Mouse (Mus musculus): ENCODE measurements around the gene Trim31. TPM values are rescaled to one million over a fixed set of nuclear protein-coding genes. Genes with fewer than 3 reads are reported as not detected.

Gene Trim31
- polyA plus RNA-seq, 1 experiment from 2014 or later: not detected

DNA sequence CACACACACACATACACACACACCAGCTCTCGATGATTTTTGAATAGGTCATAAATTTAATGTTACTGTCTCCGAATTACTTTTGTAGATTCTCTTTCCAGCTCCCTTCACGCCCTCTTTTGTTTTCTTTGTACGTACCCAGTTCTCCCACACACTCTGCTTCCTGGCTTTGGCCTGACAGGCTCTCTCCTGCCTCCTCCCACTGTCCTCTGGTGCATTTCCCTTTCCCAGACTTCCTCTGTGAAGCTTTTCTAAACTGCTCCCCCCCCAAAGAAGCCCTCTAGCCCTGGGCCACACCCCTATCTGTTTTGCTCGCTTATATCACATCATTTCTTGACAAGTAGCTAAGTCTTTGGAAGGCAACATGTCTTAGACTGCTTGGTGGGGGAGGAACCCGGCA lies 32.3 kb downstream of the Trim31 start:
- H3K9me3 ChIP-seq (replicated peaks; ENCODE audit: control insufficient read depth, low read length): no peaks in the 10 kb centered on the region
- H3K4me3 ChIP-seq (ENCODE audit: low read depth, low read length): no peak overlapping the region
- DNase-seq (ENCODE audit: low spot score) (no peak), ATAC-seq (no peak)
- H3K4me2 ChIP-seq (ENCODE audit: low read length): no peak overlapping the region
- no peaks in the 10 kb centered on the region for H3K4me1 ChIP-seq (ENCODE audit: control insufficient read depth, insufficient read depth, low read length)
- H3K27me3 ChIP-seq (replicated peaks; ENCODE audit: control insufficient read depth, insufficient read depth, low read length): no peaks in the 10 kb centered on the region
- no peak overlapping the region for H3K9ac ChIP-seq (ENCODE audit: low read length)
- H3K27ac ChIP-seq (ENCODE audit: low read depth, low read length): no peak overlapping the region
- H3K36me3 ChIP-seq (ENCODE audit: control insufficient read depth, insufficient read depth, low read length): no peaks in the 10 kb centered on the region
- 83% methylated on average over 6 of the region's 6 CpGs for WGBS

DNA sequence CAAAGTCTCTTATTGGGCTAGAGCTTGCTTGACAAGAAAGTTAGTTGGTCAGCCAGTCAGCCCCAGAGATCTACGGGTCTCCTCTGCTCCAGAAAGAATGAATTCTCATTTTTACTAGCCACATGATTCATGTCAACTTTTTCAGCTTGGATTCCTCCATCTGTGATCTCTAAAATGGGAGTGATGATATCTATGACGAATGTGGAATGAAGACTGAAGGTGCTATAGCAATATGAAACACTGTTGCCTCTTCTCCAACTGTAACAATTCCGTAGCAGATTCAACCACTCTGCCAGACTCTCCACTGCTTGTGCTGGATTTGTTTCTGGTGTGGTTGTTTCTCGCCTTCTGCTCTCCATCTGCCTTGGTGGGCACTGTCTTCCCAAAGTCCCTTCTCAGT lies 33.2 kb downstream of the Trim31 start:
- Histone ChIP-seq H3K4me1 (ENCODE audit: control insufficient read depth, insufficient read depth, low read length) (no peaks in the 10 kb centered on the region), H3K27me3 (replicated peaks; ENCODE audit: control insufficient read depth, insufficient read depth, low read length) (no peaks in the 10 kb centered on the region), H3K9me3 (replicated peaks; ENCODE audit: control insufficient read depth, low read length) (no peaks in the 10 kb centered on the region), H3K4me2 (ENCODE audit: low read length) (no peak overlapping the region), H3K36me3 (ENCODE audit: control insufficient read depth, insufficient read depth, low read length) (no peaks in the 10 kb centered on the region), H3K4me3 (ENCODE audit: low read depth, low read length) (no peak overlapping the region), H3K27ac (ENCODE audit: low read depth, low read length) (no peak overlapping the region), H3K9ac (ENCODE audit: low read length) (no peak overlapping the region)
- 88% methylated on average over 4 of the region's 4 CpGs for WGBS
- ATAC-seq: no peak
- no peak for DNase-seq (ENCODE audit: low spot score)

DNA sequence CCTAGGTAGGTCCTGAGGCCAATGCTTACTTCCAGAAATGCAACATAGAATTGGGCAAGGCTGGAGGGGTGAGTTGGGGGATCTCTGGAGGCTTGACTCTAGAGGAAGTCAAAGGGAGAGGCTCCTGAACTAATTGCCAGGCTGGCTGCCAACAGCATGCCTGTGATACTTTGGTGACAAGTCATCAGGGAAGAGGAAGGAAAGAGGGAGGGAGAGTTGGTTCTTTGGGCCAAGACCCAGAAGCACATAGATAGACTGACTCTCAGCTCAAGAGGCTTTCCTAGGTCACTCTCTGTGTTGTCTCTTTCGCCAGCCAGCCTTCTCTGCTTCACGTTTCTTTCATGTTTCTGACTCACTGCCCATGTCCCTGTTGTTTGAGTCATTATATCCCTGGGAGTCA lies 33.9 kb downstream of the Trim31 start:
- H3K4me1 ChIP-seq (ENCODE audit: control insufficient read depth, insufficient read depth, low read length): no peaks in the 10 kb centered on the region
- ATAC-seq (no peak), DNase-seq (ENCODE audit: low spot score) (no peak)
- H3K4me2 ChIP-seq (ENCODE audit: low read length): no peak overlapping the region
- no peaks in the 10 kb centered on the region for H3K36me3 ChIP-seq (ENCODE audit: control insufficient read depth, insufficient read depth, low read length)
- no peak overlapping the region for H3K27ac ChIP-seq (ENCODE audit: low read depth, low read length)
- no peak overlapping the region for H3K4me3 ChIP-seq (ENCODE audit: low read depth, low read length)
- no peaks in the 10 kb centered on the region for H3K9me3 ChIP-seq (replicated peaks; ENCODE audit: control insufficient read depth, low read length)
- WGBS: 65% methylated on average over 2 of the region's 2 CpGs
- no peaks in the 10 kb centered on the region for H3K27me3 ChIP-seq (replicated peaks; ENCODE audit: control insufficient read depth, insufficient read depth, low read length)
- H3K9ac ChIP-seq (ENCODE audit: low read length): no peak overlapping the region

DNA sequence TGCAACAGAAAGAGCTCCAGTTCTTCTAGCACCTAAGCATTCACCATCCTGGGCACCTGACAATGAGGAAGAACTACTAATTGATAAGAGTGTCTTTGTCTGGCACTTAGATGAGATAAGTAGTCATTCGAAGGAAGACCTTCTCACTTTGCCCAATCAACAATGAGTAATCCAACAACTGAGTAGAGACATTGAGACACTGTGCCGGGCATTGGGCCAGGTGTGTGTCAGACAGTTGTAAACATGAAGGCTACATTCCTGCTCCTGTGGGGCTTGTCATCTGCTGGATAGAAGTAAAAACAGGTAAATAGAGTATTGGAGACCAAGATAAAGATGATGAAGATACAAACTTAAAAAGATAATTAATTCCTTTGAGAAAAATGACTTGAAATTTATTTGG lies 40.1 kb downstream of the Trim31 start:
- Histone ChIP-seq H3K36me3 (ENCODE audit: control insufficient read depth, insufficient read depth, low read length) (no peaks in the 10 kb centered on the region), H3K4me2 (ENCODE audit: low read length) (no peak overlapping the region), H3K27ac (ENCODE audit: low read depth, low read length) (no peak overlapping the region), H3K9me3 (replicated peaks; ENCODE audit: control insufficient read depth, low read length) (no peaks in the 10 kb centered on the region), H3K9ac (ENCODE audit: low read length) (no peak overlapping the region), H3K27me3 (replicated peaks; ENCODE audit: control insufficient read depth, insufficient read depth, low read length) (peaks cover 8% of the 10 kb centered on the region), H3K4me3 (ENCODE audit: low read depth, low read length) (no peak overlapping the region), H3K4me1 (ENCODE audit: control insufficient read depth, insufficient read depth, low read length) (no peaks in the 10 kb centered on the region)
- no peak for ATAC-seq
- WGBS: 85% methylated on average over 2 of the region's 2 CpGs
- no peak for DNase-seq (ENCODE audit: low spot score)

DNA sequence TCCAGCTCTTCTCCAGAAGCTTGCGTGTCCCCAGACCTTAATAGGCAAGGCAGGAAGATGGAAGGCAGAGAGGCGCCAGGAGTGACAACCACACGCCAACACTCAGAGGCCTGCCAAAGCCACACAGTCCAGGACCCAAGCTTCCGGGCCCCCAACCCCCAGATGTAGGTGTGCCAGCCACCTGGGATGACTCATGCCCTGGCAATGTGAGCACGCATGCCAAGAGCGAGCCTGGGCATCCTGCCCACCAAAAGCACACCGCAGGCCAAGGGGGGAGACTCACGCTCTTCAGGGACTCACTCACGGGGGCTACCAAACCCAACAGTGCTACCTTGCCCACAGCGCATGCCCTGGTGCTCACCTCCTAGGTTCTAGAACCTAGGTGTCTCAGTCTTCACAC lies 44.5 kb downstream of the Trim31 start:
- ATAC-seq: peak; percentile 24; the same call in 1 of the 2 replicates
- no peak overlapping the region for H3K9ac ChIP-seq (ENCODE audit: low read length)
- H3K4me1 ChIP-seq (ENCODE audit: control insufficient read depth, insufficient read depth, low read length): peaks cover 5% of the 10 kb centered on the region; the same call in 1 of the 2 replicates
- 48% methylated on average over 10 of the region's 10 CpGs for WGBS
- H3K4me2 ChIP-seq (ENCODE audit: low read length): peak overlapping the region; percentile 56
- H3K36me3 ChIP-seq (ENCODE audit: control insufficient read depth, insufficient read depth, low read length): no peaks in the 10 kb centered on the region
- H3K27me3 ChIP-seq (replicated peaks; ENCODE audit: control insufficient read depth, insufficient read depth, low read length): peaks cover 25% of the 10 kb centered on the region
- peak; percentile 31 for DNase-seq (ENCODE audit: low spot score)
- no peaks in the 10 kb centered on the region for H3K9me3 ChIP-seq (replicated peaks; ENCODE audit: control insufficient read depth, low read length)
- peak overlapping the region; percentile 31; the same call in 1 of the 2 replicates for H3K4me3 ChIP-seq (ENCODE audit: low read depth, low read length)
- H3K27ac ChIP-seq (ENCODE audit: low read depth, low read length): no peak overlapping the region

DNA sequence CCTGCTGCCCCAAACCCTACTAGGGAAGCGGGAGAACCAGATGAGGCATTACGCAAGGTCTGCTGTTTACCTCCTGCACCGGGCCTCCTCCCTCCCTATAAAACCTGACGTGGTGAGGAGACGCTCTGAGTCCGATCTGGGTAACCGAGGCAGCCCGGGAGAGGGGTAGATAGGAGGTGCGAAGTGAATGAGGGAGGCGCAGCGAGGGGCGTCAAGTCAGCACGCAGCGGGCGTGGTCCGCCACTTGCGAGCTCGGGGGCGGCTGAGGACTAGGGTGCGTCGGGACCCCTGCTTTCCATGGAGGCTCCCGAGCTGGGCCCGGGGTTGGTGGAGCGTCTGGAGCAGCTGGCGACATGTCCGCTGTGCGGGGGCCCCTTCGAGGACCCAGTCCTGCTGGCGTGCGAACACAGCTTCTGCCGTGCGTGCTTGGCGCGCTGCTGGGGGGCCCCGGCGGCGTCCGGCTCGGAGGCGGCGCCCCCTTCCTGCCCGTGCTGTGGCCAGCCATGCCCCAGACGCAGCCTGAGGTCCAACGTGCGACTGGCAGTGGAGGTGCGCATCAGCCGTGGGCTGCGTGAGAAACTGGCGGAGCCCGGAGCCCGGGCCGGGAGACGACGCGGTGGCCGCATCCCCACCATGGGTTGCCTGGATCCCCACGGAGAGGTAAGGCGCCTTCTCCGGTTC lies 45.0 kb downstream of the Trim31 start, which contains the start of gene Rnf39:
TSS of gene Rnf39 (plus strand) at position 128 of the 681 bp plus-strand sequence.
- 3% methylated on average over 45 of the region's 59 CpGs for WGBS
- H3K9me3 ChIP-seq (replicated peaks; ENCODE audit: control insufficient read depth, low read length): no peaks in the 10 kb centered on the region
- H3K4me2 ChIP-seq (ENCODE audit: low read length): peak within 1 kb of the TSS; percentile 56
- DNase-seq (ENCODE audit: low spot score): peak; percentile 14
- peaks cover 25% of the 10 kb centered on the region for H3K27me3 ChIP-seq (replicated peaks; ENCODE audit: control insufficient read depth, insufficient read depth, low read length)
- H3K9ac ChIP-seq (ENCODE audit: low read length): peak within 1 kb of the TSS; percentile 43
- peaks cover 5% of the 10 kb centered on the region for H3K4me1 ChIP-seq (ENCODE audit: control insufficient read depth, insufficient read depth, low read length)
- ATAC-seq: no peak
- no peak within 1 kb of the TSS for H3K27ac ChIP-seq (ENCODE audit: low read depth, low read length)
- no peaks in the 10 kb centered on the region for H3K36me3 ChIP-seq (ENCODE audit: control insufficient read depth, insufficient read depth, low read length)
- peak within 1 kb of the TSS; percentile 31 for H3K4me3 ChIP-seq (ENCODE audit: low read depth, low read length)

DNA sequence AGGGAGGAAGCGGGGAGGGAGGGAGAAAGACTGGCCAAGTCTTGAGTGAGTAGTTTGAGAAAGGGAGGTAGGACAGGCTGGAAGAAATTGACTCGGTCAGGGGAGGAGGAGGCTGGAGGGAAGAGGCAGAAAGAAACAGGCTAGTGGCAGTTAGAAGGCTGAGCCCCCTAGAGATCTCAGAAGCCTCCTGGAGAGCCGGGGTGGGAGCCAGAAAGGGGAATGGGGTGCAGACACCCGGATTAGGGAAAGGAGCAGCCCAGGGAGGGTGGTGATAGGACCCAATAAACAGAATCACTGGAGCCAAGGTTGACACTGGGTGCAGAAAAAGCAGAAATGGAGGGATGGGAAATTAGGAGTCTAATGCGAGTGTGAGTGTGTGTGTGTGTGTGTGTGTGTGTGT lies 45.8 kb downstream of the Trim31 start:
- H3K27me3 ChIP-seq (replicated peaks; ENCODE audit: control insufficient read depth, insufficient read depth, low read length): peaks cover 25% of the 10 kb centered on the region
- peaks cover 6% of the 10 kb centered on the region; the same call in 1 of the 2 replicates for H3K36me3 ChIP-seq (ENCODE audit: control insufficient read depth, insufficient read depth, low read length)
- H3K4me2 ChIP-seq (ENCODE audit: low read length): no peak overlapping the region
- H3K4me3 ChIP-seq (ENCODE audit: low read depth, low read length): peak overlapping the region; percentile 31; the same call in 1 of the 2 replicates
- H3K27ac ChIP-seq (ENCODE audit: low read depth, low read length): no peak overlapping the region
- no peaks in the 10 kb centered on the region for H3K9me3 ChIP-seq (replicated peaks; ENCODE audit: control insufficient read depth, low read length)
- peaks cover 5% of the 10 kb centered on the region for H3K4me1 ChIP-seq (ENCODE audit: control insufficient read depth, insufficient read depth, low read length)
- ATAC-seq (no peak), DNase-seq (ENCODE audit: low spot score) (no peak)
- 23% methylated on average over 5 of the region's 5 CpGs for WGBS
- no peak overlapping the region for H3K9ac ChIP-seq (ENCODE audit: low read length)

DNA sequence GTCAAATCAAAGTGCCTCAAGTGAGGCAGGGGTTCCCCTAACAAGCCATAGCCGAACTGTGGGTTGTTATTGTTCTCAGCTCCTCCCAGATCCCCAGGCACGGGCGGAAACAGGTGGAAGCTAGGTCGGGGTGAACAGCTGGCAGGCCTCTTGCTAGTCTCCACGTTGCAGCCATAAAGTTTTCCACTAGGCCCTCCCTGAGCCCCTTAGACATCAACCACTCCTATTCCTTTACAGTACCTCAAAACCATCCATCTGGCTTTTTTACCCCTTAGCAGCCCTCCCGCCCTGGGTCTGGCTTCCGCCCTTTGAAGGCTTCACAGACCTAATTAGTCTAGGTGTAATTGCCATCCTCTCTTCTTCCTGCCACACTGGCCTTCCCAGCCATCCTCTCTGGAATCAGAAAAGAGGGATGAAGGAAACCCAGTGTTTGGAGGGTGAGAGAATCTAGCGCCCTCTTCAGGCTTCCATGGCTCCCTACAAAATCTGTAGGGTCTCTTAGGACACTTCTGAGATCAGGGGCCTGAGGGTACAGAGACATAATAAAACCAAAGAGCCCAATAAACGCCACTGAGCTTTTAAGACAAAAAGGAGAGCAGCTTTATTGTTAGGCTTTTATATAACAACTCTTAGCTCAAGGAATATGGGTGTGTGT lies 46.3 kb downstream of the Trim31 start:
- WGBS: 15% methylated on average over 9 of the region's 9 CpGs
- Histone ChIP-seq H3K4me1 (ENCODE audit: control insufficient read depth, insufficient read depth, low read length) (peaks cover 5% of the 10 kb centered on the region), H3K4me3 (ENCODE audit: low read depth, low read length) (no peak overlapping the region), H3K9ac (ENCODE audit: low read length) (no peak overlapping the region), H3K36me3 (ENCODE audit: control insufficient read depth, insufficient read depth, low read length) (peaks cover 12% of the 10 kb centered on the region), H3K9me3 (replicated peaks; ENCODE audit: control insufficient read depth, low read length) (no peaks in the 10 kb centered on the region), H3K27me3 (replicated peaks; ENCODE audit: control insufficient read depth, insufficient read depth, low read length) (peaks cover 25% of the 10 kb centered on the region), H3K27ac (ENCODE audit: low read depth, low read length) (no peak overlapping the region), H3K4me2 (ENCODE audit: low read length) (no peak overlapping the region)
- ATAC-seq (no peak), DNase-seq (ENCODE audit: low spot score) (no peak)

All from forebrain, embryonic 14.5 days (tissue).